Mouse (Mus musculus) right cerebral cortex, adult 2 months (tissue): ENCODE measurements around the gene A130010J15Rik.
A peak's percentile ranks its signal among the peaks of the same experiment; 100 is the strongest.

ENCODE experiments used
- DNase-seq, 2 experiments: peaks; one replicate each; pipeline ENCODE4 v3.0.0; 2021 to 2022; ENCODE audit warnings: low spot score in 2 of 2

A130010J15Rik gene

DNA sequence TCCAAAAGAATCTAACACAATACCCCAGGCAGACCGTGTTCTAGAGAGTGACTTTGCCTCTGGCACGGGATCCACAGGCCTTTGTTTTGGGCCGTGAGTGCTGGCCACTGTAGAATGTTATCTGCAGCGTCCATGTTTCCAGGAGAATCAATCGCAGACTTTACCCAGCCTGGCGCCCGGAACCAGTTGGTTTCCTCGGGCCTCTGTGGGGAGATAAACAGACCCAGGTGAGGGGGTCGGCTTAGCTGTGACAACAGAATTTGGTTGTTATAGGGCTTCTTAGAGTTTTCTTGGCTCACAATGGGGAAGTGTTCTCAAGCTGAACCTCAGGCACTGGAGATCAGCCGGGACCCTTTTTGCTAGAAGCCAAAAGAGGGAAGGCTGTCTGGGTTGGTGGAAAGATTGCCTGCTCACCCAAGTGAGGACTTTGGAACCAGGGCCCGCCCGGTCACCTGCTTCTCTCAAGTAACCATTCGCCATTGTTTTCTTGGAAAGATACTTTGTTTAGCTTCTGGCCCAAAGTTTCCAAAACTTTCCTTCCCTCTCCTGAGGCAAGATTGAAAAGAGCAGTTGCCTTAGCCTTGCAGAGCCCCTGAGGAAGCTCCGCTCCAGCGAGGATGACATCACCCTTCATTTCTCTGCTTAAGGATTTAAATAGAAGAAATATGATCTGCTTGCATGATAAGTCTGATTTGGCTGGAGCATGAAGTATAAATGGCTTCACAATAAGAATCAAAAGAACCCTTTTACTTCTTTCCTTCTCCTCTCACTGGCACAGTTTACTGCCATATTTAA lies 11.3 kb upstream of the A130010J15Rik start:
- DNase-seq = no peak

DNA sequence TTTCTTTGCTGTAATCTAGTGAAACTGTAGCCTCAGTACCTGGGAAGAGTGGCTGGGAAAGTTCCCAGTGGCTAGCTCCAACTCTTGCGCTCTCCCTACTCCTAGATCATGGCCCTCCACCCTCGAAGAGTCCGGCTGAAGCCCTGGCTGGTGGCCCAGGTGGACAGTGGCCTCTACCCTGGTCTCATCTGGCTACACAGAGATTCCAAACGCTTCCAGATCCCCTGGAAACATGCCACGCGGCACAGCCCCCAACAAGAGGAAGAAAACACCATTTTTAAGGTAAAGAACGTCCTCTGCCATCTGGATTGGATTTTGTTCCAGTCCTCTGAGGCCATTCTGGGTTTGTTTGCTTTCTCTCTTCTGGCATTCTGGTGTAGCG lies 10.7 kb upstream of the A130010J15Rik start:
- no peak for DNase-seq

DNA sequence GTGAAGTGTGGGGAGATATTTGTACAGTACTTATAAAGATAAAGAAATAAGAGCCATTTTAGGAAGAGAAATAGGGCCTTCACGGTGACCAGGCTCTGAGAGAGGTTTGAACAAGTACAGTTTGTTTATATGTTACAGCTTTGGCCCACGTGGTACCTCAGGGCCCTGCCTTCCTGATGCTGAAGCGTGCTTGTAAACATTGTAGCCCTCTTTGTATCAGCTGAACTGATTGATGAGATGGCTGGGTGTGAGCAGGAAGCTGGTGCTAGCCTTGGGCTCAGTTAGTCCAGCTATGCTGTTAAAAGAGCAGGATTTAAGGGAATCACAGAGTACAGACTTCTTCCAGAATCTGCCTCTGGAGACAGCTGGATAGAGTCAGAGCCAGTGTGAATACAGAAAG lies 8.7 kb upstream of the A130010J15Rik start:
- DNase-seq = no peak

DNA sequence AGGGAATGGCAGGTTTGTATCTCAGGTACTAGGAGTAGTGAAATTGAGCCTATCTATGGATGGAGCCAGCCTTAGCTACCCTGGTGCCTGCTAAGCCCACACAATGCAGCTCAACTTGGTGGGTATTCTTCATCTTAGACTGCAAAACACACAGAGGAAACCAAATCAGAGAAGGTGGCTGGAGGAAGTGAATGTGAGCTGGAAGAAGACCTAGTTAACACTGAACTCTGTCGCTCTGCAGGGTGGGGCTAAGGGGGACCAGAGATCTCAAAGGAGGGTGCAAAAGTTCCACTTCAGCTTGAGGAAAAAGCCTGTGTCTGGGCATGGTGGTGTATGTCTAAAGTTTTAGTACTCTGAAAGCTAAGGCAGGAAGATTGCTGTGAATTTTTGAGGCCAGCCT lies 8.2 kb upstream of the A130010J15Rik start:
- DNase-seq = no peak

DNA sequence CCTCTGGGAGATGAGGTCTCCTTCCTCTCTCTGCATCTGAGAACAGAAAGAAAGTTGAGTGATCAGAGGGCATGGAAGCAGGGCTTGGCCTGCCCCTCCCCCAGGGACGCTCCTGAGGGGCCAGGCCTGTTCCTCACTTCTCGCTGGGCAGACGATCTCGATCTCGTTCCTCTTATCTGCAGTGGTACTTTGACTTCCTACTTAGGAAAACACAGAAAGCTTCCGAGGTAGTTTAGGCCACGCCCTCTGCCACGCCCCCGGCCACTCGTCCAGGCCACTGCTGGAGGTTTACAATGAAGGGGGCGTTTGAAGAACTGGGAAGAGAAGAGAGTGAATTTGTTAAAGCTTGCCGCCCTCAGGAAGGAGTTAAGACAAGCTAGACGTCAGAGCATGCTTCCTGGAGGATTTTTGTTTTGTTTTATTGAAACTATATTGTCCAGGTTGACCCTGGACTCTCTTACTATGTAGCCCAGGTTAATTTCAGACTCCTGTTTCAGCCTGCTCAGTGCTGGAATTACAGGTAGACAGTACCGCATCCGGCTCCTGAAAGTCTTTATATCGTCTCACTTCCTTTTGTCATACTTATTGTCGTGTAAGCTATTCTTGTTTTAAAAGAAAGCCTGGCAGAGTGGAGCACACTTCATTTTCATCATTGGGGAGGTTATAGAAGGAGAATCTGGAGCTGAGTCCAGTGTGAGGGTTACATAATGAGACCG lies 7.4 kb upstream of the A130010J15Rik start:
- DNase-seq = no peak

DNA sequence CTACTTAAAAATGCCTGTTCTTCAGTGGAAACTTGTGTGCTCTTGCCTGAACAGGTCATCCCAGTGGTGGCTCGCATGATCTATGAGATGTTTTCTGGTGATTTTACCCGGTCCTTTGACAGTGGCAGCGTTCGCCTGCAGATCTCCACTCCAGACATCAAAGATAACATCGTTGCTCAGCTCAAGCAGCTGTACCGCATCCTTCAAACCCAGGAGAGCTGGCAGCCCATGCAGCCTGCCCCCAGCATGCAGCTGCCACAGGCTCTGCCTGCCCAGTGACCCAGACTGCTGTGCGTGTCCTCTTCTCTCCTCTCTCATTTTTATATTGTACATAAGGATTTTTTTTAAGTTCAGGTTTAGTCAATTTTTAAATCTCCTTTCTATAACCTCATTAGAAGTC lies 1.4 kb downstream of the A130010J15Rik start:
- DNase-seq = no peak

DNA sequence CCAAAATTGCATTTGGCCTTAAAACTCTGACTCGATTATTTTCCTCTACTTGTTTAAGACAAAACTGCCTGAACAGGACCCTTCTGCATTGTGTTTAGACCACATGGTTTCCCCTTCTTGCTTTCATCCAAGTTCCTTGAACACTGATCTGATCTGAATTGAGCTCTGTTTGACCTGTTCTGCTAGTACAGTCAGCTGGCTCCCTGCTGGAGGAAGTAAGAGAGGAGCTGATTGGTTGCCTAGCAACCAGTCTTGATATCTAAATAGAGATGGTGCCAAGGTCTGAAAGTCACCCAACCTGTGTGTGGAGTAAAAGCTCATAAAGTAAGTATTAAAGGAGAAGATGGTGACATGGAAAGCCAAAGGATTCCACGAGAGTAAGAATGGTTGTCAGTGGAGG lies 2.0 kb downstream of the A130010J15Rik start:
- no peak for DNase-seq

DNA sequence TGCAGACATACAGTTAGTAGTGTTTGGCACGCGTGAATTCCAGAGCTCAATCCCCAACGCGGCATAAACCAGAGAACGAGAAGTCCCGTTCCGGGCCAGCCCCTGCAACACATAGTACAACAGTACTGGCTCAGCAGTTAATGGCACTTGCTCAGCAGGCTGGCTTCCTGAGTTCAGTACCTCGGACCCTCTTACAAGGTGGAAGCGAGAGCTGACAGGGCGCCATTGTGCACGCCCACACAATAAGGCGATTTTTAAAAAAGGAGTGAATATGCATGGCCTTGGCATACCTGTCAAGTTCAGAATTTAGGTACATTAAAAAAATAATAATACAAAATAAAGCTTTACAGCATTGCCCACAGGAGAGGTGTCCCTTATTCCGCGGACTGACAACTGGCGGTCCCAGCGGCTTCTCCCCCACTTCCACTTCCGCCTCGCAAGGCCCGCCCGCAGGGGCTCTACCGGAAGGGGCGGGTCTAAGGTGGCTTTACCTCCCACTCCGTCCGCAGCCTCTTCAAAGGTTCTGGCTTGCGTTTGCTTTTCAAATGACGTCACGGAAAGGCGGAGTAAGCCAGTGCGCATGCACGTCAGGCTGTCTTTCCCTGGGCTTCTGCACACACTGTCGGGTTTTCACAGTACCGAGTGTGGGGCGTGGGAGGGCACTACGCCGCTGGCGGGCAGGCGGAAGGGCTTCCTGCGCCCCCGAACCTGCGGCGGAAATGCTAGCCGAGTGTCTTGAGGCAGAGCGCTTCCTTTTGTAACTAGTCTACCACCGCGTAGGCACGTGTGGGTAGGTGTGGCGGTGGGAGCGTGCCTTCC lies 5.4 kb downstream of the A130010J15Rik start:
- DNase-seq = peak; percentile 95 to 96

DNA sequence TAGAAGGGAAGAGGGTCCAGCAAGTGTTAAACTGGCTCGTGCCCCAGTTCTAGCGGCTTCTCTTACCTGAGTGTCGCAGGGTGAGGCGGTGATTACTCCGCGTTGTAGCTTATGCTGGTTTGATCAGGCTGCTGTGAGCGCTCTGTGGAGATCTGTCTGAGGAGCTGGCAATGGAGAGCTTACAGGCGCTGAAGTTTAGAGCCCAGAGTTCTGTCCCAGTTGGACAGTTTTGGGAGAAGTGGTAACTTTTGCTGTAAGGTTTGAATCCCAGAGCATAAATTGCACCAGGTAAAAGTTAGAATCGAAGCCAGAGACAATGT lies 5.9 kb downstream of the A130010J15Rik start:
- no peak for DNase-seq

DNA sequence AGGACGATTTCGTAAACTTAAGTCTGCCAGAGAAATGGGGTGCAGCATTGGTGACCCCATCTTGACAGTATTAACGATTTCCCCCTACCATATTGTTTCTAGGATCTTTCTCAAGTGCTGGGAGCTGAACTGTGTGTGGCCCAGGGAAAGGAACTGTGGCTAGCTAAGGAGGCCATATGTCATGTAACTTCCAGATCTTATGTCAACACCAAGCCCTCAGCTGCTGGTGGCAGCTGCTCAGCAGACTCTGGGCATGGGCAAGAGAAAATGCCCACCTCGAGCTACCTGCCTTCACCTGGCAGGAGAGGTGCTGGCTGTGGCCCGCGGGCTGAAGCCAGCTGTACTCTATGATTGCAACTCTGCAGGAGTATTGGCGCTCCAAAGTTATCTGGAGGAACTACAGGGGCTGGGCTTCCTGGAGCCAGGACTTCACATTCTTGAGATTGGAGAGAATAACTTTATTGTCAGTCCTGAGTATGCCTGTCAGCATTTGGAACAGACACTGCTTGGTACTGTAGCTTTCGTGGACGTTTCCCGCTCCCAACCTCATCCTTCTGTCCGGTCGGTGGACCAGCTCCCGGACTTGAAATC lies 6.4 kb downstream of the A130010J15Rik start:
- no peak for DNase-seq

DNA sequence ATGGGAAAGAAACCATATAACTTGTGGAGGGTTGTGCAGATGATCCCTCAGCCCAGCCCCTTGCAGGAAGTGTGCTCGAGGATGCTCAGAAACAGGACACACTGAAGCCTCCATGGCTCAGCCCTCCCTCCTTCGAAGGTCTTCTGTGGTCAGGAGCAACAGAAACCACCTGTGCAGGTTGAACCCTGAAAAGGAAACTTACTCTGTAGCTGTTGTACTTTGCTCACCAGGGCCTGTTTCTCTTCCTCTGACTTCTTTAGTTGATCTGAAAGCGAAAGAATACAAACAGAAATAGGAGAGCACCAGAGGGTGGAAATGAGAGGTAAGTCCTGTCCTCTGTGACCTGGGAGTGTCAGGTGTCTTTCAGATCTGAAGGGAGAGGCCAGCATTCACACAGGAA lies 13.3 kb downstream of the A130010J15Rik start:
- no peak for DNase-seq

DNA sequence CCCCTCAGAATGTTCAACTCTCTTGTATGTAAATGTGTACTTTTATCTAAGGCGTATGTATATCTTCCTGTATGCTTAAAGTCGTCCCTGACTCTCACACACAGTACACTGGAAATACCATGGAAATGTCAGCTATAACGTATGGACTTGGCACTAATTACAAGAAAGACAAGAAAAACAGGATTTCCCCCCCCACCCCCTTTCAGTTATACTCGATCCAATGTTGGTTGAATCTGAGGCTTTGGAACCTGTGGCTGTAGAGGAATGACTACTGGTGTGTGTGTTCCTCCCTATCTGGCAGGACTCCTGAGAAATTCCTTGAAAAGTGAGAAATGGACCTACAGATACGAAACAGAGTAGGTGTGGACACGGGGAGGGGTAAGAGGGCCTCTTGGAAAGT lies 20.4 kb downstream of the A130010J15Rik start:
- DNase-seq = no peak

DNA sequence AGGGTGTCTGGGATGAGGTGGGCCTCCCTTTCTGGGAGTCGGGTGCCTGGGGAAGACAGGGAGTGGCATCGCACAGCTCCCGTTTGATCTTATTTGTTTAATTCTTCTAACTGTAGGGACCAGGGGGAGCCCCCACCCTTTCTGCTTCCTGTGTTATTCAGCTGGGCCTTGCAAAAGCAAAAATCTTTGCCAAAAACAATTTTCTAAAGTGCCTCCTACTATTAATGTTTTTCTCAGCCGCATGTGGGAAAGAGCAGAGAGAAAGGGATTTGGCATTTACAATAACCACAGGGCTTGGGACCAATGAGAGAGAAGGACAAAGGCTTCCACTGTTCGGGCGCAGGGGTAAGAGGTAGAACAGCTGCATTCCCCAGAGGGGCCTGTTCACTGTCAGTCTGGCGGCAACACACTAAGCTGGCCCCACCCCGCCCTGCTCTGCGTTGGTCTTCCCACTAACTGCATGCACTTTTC lies 21.3 kb downstream of the A130010J15Rik start:
- no peak for DNase-seq

DNA sequence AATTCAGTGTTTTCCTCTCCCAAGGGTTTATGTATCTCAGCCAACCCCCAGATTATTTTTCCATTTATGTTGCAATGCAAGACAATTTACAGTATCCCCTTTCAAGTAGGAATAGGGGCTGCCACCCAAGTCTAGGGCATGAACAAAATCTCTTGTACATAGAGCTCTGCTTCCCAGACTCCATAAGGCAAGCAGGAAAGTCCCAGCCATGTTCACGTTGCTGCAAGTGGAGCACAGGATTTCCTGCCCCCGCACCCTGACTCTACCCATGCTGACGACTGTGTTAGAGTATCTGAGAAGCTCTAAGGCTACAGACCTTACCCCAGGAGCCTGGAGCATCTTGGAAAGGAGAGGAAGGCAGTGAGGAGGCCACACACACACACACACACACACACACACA lies 21.9 kb downstream of the A130010J15Rik start:
- DNase-seq = no peak

DNA sequence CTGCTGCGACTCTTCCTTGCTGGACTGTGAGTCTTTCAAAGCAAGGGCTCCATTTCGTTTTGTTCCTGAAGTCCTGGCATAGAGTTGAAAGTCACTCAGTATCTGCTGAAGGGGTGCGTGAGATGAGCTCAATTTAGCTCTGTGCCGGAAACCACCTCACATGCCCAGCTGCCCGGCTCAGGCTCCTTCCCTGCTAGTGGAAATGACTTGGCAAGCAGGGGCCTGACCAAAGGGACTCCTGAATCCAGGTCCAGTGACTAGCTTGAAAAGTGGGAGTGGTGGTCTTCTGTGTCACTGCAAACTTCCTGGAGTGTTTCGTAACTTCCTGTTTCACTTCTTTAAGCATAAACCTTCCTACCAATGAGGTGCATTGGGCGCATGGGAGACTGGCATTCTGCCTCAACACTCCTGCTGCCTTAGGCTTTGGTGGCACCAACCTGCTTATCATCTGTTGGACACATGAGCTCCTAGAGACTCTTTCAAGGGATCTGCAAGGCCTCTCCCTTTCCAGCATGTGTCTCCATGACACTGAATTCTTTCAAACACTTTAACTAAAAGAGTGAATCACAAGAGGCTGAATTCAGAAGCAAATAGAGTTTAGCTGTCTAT lies 23.9 kb downstream of the A130010J15Rik start:
- DNase-seq = no peak

DNA sequence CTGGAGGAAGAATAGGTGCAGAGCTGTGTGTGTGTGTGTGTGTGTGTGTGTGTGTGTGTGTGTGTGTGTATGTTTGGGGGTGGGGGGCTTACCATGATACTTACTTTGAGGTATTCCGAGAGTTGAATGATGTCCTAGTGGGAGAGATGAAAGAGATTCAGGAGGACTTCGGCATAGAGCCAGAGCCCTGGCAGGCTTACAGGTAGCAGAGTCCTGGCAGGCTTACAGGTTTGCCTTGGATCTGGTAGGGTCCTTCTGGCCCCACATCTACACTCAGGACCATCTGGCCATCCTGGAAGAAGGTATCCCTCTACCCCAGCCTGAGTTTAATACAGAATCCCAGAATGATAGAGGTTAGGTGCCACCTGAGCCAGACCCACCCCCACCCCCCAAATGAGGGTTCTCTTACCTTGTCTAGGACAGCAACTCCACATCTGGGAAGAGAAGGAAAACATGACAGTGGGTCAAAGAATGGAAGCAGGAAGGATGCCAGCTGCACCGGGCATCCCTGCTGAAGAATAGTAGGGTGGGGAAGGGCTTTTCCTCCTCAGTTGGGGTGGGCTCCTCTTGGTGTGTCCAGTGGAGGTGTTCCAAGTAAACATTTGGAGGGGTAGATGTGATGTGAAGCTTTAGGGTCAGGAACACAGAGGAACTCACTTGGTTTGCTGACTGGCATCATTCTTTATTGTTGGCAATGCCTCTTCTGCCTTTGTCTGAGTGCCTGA lies 26.7 kb downstream of the A130010J15Rik start:
- DNase-seq = no peak

DNA sequence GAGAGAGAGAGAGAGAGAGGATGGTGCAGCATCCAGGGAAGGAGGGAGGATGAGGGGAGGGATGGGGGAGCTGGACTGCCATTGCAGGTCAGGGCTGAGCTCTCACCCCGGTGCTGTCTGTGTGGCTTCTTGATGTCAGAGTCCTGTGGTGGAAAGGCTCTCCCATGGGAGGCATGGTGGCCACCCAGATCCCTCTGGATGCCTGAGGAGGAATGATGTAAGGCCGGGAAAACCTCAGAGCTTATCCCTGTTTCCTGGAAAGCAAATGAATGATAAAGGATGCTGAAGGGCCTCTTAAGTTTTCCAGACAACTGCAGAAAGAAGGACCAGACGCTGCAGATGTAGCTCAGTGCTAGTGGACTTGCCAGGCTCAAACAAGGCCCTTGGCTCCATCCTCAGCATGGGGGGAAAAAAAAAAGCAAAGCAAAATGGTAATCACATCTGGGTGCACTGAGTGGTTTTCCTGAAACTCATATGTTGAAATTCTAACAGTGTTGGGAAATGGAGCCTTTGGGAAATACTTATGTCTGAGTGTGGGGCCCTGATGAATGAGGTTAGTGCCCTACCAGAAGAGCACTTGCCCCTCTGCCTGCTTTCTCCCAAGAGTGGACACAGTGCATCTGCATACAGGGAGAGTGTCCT lies 27.4 kb downstream of the A130010J15Rik start:
- DNase-seq = no peak

DNA sequence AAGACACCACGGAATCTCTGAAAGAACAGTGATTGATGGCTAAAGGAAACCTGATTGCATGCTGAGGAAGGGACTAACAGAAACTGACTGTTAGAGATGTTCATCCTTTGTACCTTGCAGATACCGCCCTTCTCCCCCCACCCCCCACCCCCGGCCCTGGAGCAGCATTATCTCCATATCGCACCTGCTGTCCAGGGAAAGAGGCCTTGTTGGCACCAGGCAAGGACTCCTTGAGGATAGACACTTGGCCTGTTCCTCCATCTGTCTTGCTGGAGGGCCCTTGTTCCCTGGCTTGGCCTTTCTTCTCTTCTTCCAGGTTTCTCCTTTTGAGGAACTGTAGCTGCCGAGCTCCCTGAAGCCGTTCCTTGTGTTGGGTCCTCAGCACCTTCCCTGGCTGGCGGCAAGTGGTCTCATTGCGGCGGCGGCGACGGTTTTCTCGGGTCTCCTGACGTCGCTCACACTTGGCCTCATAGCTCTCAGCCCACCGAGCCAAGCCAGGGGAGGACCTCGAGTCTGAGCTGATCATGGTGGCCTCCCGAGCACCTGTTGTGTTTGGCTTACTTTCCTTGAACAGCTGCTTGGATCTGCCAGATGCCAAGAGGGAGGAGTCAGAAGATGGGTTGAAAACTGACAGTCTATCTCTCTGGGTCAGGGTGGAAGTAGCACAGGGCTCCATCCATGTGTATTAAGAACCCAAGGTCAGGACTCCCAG lies 29.8 kb downstream of the A130010J15Rik start:
- no peak for DNase-seq

DNA sequence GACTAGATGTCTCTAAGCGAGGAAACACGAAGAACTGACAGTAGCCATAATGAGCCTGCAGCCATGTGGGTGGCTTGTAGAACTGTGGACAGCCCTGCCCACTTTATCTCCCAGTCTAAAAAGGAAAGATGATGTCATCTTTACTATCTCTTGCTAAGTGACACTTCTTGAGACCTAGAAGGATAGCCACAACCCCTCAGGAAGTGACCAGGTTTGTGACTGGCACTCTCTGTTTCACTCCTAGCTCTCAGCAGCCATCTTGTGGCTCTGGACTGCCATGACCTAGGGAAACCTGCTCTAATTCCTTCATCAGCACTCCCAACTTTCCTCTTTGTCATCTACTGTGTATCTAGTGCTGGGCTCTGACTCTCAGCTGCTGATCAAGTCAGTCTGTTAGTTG lies 30.5 kb downstream of the A130010J15Rik start:
- DNase-seq = no peak
